Mouse (Mus musculus): ENCODE measurements around the gene Camk1. TPM values are rescaled to one million over a fixed set of nuclear protein-coding genes. Genes with fewer than 3 reads are reported as not detected.

The Camk1 gene
- 62.7 and 64.7 TPM in 2 replicates for polyA plus RNA-seq (2012; rRNA removed)

DNA sequence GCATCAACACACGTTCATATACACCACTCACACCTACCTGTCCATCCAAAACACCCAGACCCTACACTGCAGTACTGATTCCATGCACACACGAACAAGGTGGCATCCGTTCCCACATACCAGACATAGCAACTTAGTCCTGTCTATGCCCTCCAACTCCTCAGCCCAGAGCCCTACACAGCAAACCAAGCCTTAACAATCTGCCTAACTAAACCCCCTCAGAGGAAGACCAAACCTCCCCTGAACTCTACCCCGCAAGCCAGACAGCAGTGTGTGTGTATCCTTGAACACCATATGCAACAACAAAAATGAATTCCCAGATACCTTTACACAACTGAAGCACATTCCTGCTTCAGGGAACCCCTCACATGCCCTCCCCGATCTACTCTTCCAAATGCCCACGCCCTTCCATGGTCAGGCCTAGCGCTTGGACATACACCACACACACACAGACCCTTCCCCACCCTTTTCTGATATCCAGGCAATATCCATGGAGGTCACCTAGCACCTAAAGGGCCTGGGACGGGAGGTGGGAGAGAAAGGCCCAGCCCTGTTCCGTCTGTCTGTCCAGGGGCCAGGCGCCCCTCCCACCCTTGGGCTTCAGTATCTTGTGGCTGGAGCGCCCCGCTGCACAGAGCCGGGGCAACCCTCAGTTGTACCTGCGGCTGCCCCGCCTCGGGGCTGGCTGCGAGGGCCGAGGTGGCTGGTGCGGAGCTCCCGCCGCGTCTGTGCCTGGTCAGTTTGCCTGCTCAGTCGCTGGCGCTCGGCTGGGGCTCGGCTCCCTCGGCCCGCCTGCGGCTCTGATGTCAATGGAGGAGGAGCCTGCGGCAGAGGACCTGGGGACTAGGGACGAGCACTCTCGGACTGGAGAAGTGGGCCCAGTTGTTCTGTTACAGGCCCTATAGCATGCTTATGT lies at the start of gene Camk1:
Camk1 (minus strand) TSS at position 808 of the 916 bp plus-strand sequence.
- TF ChIP-seq CTCF (IDR thresholded peaks at IDR 0.05; ENCODE audit: borderline replicate concordance, extremely low read depth, insufficient read depth, insufficient read length) = no peak
- TF ChIP-seq POLR2A (IDR thresholded peaks at IDR 0.05; ENCODE audit: borderline replicate concordance, extremely low read depth, insufficient read depth, insufficient read length, poor library complexity, severe bottlenecking) = peak; percentile 47; the same call in 1 of the 2 replicates
- peak; percentile 76 for DNase-seq (ENCODE audit: low read depth)

DNA sequence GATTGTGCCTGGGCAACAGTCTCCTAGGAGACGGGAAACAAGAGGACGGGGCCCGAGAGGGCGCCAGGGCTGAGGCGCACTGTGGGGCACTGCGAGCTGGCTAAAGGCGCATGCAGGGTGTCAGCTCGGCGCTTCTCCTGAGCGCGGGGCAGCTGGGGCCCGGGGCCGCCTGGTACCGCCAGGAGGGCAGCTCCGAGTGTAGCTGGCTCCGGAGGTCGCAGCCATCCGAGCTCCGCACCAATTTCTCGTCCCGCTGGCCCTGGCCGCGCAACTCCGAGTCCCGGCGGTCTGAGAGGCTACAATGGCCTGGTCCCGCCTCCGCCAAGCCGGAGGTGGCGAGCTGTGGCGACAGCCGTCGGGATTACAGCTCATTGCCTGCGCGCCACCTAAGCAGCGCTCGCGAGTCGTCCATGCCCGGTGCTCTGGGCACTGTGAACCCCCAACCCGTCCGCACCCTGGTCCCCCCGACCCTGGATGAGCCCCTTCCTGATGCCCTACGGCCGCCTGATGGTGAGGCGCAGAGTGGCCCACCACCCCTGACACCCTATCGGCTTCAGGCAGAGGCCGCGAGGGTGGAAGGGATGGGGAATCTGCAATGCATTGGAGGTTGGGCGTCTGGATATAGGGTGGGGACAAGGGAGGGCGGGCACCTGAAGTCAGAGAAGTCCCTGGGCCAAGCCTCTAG lies 48.7 kb upstream of the Camk1 start:
- no peak for TF ChIP-seq CTCF (IDR thresholded peaks at IDR 0.05; ENCODE audit: borderline replicate concordance, extremely low read depth, insufficient read depth, insufficient read length)
- no peak; the same call in 1 of the 2 replicates for TF ChIP-seq POLR2A (IDR thresholded peaks at IDR 0.05; ENCODE audit: borderline replicate concordance, extremely low read depth, insufficient read depth, insufficient read length, poor library complexity, severe bottlenecking)

DNA sequence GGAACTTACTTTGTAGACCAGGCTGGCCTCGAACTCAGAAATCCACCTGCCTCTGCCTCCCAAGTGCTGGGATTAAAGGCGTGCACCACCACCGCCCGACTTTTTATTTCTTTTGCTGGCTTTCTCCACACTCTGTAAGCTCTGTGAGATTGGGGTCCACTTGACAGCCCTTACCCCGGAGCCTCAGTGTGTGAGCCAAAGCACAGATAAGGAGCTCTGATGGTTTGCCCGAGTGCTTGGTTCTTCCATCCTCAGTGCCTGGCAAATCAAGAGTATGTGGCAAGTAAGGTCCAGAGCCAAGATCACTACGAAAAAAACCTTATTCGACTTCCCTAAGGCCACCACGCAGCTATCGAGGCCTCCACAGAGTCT lies 48.2 kb upstream of the Camk1 start:
- DNase-seq (ENCODE audit: low read depth) = no peak
- no peak for TF ChIP-seq POLR2A (IDR thresholded peaks at IDR 0.05; ENCODE audit: borderline replicate concordance, extremely low read depth, insufficient read depth, insufficient read length, poor library complexity, severe bottlenecking)
- no peak for TF ChIP-seq CTCF (IDR thresholded peaks at IDR 0.05; ENCODE audit: borderline replicate concordance, extremely low read depth, insufficient read depth, insufficient read length)

More for the DNA sequence above, 48.7 kb upstream of the Camk1 start:
- DNase-seq (ENCODE audit: low read depth) = peak; percentile 86

DNA sequence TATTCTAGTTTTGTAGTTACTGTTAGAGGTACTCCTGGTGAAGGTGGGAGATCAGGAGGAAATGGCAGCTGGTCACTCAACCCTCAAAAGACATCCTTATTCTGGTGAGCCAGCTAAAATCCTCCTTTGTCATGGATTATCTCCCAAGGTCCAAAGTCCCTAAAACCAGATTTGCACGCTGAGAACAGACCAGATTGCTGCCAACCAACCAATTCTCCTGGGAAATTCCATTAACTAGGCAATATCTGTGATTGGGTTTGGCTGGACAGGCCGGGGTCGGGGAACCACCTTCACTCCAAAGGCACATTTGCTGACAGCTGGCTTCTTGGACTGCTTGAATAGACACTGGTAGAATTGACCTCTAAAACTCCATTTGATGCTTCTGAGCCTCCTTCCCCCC lies 46.9 kb upstream of the Camk1 start:
- DNase-seq (ENCODE audit: low read depth) = no peak
- TF ChIP-seq POLR2A (IDR thresholded peaks at IDR 0.05; ENCODE audit: borderline replicate concordance, extremely low read depth, insufficient read depth, insufficient read length, poor library complexity, severe bottlenecking) (no peak), CTCF (IDR thresholded peaks at IDR 0.05; ENCODE audit: borderline replicate concordance, extremely low read depth, insufficient read depth, insufficient read length) (no peak)

DNA sequence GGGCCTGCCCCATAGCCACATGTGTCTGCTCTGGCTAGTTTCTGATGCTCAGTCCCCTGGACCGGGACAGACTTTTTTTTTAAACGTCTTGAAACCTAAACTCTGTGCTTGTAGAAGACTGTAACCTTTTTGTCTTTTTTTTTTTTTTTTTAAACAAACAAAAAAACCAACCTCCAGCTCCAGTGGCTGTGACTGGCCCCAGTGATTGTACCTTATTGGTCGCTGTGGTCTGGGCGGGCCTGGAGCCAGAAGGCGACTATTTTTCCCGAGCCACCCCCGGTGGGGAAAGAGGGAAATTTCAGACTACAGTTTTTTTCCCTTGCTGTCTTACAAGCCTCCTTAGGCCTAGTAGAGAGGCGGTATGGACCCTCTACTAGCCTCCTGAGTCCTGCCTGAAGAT lies 45.2 kb upstream of the Camk1 start, which contains the start of gene Ttll3:
Ttll3 (plus strand) TSS at position 301 of the 400 bp plus-strand sequence.
- no peak for DNase-seq (ENCODE audit: low read depth)
- no peak for TF ChIP-seq CTCF (IDR thresholded peaks at IDR 0.05; ENCODE audit: borderline replicate concordance, extremely low read depth, insufficient read depth, insufficient read length)
- TF ChIP-seq POLR2A (IDR thresholded peaks at IDR 0.05; ENCODE audit: borderline replicate concordance, extremely low read depth, insufficient read depth, insufficient read length, poor library complexity, severe bottlenecking) = no peak

DNA sequence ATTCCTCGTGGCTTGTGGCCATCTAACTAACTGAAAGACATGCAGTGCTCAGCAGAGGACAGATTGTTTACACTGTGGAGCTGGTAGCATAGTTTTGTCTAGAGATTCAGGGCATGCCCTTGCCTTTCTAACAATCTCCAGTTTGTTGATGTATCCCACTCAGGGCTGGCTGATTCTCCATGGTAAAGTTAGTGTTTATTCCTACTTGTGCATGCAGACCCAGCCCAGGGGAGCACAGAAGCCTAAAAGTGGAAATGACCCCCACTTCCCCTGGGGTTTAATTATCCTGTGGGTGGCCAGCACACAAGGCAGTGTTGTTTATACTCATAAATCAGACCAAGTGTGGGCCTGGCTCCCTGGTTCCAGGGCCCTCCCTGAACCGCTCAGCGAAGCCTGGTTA lies 42.2 kb upstream of the Camk1 start:
- DNase-seq (ENCODE audit: low read depth) = peak; percentile 23
- TF ChIP-seq POLR2A (IDR thresholded peaks at IDR 0.05; ENCODE audit: borderline replicate concordance, extremely low read depth, insufficient read depth, insufficient read length, poor library complexity, severe bottlenecking) = no peak

DNA sequence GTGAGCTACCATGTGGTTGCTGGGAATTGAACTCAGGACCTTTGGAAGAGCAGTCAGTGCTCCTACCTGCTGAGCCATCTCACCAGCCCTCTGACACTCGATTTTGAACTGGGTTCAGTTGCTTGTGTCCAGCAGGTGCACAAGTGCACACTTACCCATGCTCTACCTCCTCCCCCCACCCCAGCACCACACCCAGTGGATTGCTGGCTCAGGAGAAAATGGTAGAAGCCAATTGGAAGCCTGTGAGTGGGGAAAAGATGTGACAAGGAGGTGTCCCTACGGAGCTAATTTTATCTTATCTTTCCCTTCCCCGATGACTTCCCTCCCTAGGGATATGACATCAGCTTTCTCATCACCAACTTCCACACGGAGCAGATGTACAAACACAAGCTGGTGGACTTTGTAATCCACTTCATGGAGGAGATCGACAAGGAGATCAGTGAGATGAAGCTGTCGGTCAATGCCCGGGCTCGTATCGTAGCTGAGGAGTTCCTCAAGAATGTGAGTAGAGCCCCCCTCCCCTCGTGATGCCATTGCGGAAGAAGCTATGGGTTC lies 41.5 kb upstream of the Camk1 start:
- DNase-seq (ENCODE audit: low read depth) = no peak
- TF ChIP-seq CTCF (IDR thresholded peaks at IDR 0.05; ENCODE audit: borderline replicate concordance, extremely low read depth, insufficient read depth, insufficient read length) = no peak
- TF ChIP-seq POLR2A (IDR thresholded peaks at IDR 0.05; ENCODE audit: borderline replicate concordance, extremely low read depth, insufficient read depth, insufficient read length, poor library complexity, severe bottlenecking) = no peak

DNA sequence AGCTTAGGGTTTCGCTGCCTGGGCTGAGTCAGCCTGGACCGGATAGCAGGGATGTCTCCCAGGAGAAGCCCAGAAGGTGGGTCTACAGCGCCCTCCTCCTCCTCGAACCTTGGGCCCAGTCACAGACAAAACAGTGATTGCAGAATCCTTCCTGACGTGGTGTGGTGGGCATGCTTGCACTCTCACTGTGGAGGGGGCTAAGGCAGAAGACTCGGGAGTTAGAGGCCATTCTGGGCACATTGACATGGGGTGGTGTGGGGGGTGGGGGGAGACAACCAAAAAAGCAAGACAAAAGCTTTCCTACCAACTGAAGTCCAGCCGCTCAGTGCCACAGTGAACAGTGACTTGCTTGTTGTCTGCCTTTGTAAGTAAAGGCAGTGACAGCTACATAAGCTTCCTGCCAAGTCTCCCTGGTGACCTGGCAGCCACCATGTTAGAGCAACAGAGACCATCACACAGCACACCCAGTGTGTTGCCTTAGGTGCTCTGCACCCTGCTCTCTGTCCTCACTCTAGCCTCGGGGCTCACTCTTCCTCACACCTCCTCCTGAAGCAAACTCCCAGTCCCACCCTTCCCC lies 40.7 kb upstream of the Camk1 start:
- TF ChIP-seq POLR2A (IDR thresholded peaks at IDR 0.05; ENCODE audit: borderline replicate concordance, extremely low read depth, insufficient read depth, insufficient read length, poor library complexity, severe bottlenecking) = no peak
- no peak for TF ChIP-seq CTCF (IDR thresholded peaks at IDR 0.05; ENCODE audit: borderline replicate concordance, extremely low read depth, insufficient read depth, insufficient read length)
- peak; percentile 64 for DNase-seq (ENCODE audit: low read depth)

DNA sequence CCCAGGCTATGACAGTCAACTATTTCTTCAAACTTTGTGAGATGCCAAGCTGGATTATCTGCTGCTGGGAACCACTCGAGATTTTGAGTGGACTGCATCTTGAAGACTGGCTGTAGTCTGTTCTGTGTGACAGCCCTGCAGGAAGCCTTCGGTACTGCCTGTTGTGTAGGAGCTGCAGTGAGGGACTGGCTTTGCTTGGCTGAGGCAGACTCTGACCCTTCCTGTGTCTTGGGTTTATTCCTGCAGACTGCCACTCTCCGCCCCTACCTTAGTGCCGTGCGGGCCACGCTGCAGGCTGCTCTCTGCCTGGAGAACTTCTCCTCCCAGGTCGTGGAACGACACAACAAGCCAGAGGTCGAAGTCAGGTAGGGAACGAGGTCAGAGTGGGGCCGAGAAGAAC lies 36.7 kb upstream of the Camk1 start:
- TF ChIP-seq POLR2A (IDR thresholded peaks at IDR 0.05; ENCODE audit: borderline replicate concordance, extremely low read depth, insufficient read depth, insufficient read length, poor library complexity, severe bottlenecking) (no peak), CTCF (IDR thresholded peaks at IDR 0.05; ENCODE audit: borderline replicate concordance, extremely low read depth, insufficient read depth, insufficient read length) (no peak)
- no peak for DNase-seq (ENCODE audit: low read depth)

DNA sequence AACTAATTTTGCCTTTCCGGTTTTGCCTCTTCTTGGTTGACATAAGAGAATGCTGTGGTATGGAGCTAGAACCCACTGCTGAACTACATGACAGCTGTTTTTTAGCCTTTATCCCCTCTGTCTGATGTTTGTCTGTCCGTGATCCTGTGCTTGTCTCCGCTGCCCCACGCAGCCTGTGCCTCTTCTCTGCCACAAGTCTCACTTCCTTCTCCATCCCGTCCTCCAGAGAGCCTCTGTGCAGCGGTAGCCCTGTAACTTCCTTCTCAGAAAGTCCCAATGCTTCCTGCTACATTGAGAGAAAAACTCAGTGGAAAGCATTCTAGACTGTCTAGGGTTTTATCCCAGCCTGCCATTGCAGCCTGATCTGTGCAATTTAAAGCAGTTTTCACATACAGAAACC lies 35.5 kb upstream of the Camk1 start:
- DNase-seq (ENCODE audit: low read depth) = no peak

More for the DNA sequence above, 35.5 kb upstream of the Camk1 start:
- no peak for TF ChIP-seq CTCF (IDR thresholded peaks at IDR 0.05; ENCODE audit: borderline replicate concordance, extremely low read depth, insufficient read depth, insufficient read length)
